Mouse (Mus musculus): ENCODE results near the gene Klhl26.

The Klhl26 gene

DNA sequence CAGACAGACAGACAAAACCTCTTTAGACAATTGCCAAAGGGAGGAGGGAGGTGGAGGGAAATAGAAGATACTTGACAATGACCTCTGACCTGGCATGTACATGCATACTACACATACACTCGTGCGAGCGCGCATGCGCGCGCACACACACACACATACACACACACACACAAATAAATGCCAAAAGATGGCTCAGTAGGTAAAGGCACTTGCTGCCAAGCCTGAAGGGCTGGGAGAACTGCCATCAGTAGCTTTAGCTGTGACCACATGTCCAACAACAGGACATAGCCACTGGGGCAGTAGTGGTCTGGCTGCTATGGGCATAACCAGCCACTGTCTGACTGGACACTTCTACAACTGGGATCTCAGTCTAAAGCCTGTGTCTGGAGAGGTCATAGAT lies 4.9 kb downstream of the Klhl26 start:
- DNase-seq (ENCODE audit: low spot score) = no peak

DNA sequence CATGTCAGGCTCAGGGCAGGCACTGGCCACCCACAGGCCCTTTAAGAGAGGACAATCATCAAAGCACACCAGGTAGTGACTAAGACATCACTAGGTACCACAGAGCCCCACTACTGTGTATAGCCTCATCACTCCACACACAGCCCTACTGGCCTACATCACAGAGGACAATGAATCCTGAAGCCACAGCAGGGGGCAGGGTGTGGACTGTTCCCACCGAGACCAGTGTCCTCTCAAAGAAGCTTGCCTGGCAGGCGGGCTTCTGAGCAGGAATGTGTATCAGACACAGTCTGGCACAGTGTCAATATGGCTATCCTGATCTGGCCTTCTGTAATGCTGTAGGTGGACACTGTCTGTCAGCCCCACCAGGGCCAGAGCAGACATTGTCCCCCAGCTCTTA lies 6.8 kb downstream of the Klhl26 start:
- no peak for DNase-seq (ENCODE audit: low spot score)

DNA sequence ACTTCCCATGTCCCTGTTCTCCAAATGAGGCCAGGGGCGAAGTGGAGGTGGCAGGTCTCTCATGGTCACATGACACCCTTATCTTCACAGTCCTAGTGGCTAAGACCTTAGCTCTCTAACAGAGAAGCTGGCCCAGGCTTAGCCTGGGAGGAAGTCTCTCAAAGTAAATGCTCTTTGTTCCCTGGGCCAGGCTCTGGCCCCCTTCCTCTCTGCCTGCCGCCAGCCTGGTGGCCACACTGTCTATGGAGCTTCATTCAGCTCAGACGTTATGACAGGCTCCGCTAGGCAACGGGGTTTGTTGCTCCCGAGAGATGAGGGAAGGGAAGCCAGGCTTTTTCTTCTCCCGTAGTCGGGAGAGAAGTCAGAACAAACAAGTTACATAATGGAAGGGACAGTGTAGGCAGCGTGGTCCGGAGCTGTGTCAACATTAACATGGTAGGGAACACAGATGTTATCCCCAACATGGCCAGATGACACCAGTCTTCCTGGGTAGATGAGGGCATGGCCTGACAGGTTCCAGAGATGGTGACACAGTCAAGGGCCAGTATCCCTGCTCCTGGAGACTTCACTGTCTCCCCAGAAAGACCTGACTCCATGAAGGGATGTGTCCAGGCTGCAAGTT lies 7.4 kb downstream of the Klhl26 start:
- no peak for DNase-seq (ENCODE audit: low spot score)

DNA sequence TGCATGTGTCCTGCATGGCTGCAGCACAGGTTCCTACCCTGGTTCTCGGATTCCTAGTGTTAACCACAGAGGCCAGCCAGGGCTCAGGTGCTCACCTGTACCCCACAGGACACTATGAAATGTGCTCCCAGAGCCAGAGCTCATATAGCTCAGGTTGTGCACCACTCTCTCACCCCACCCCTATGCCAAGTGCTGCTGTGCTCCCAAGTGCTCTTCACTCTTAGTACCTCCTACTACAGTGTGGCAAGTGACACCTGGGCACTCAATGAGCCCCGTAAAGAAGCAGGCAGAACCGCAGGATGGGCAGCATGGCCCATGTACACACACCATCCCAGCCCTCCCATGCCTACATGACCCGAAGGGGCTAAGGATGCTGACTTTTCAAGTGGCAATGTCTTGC lies 8.0 kb downstream of the Klhl26 start:
- no peak for DNase-seq (ENCODE audit: low spot score)

DNA sequence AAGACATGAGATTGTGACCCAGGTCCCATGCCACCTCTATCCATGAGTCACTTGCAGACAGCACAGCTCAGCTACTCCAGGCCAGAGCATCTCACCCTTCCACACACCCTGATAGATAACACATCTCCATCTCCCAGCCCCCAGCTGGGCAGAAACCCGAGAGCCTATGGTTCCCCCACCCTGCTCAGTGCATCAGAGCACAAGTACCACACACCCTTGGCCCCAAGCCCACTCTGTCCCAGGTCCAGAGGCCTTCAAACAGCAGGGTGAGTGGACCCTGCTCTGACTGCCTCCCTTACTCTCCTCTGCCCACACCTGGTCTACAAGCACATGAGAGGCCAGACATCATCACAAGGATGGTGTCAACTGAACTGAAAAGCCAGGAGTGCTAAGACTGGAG lies 8.9 kb downstream of the Klhl26 start:
- DNase-seq (ENCODE audit: low spot score) = no peak

DNA sequence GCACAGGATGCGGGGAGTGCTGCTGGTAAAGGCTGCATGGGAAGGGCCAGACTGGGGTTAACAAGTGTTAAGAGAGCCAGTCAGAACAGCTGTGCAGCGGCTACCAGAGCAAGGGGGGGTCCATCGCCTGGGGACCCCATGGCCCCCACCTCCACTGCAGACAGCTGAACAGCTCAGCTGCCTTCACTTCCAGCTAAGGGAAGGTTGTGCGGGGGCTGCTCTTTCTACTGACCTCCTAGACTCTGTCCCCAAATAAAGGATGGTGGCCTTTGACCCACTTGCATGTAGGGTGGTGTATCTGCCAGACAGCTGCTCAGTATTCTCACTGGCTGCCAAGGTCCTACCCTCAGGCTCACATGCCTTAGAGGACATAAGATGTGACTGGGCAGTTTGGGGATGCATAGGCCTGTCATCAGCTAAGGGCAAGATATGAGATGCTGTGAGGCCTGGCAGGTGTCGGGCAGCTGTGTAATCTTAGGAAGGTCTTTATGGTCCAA lies 9.5 kb downstream of the Klhl26 start:
- no peak for DNase-seq (ENCODE audit: low spot score)

DNA sequence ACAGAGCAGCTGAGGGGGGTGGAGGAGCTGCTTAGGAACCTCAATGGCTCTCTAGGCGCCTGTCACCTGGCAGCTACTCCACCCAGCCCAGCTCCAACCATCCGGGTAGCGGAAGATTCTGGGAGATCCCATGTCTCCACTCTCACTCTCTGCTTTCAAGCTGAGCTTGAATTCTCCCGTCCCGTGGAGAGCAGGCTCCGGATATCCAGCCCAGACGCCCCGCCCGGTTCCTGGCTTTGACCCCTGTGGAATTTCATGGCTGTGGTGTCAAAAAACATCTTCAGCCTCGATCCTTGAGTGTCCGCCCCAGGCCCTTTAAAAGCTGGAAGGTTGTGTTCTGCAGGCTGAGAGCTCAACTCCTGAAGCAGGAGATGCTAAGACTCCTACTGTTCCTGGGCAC lies 10.0 kb downstream of the Klhl26 start:
- DNase-seq (ENCODE audit: low spot score) = no peak

DNA sequence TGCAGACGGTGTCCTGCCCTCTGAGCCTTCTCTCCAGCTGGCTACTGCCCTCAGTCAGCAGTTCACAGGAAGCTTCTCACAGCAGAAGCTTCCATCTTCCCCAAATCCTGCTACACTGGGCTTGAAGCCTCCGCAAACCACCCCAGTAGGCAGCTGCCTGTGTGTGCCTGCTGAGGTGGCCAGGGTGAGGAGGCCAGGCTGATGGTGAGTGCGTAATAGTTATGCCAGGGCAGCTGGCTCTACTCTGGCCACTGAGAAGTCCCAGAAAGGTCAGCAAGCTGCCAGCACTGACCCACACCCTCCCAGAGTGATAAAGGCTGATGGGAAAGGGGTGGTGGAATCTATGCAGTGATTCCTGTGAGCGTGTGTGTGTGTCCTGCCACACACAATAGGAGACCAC lies 10.5 kb downstream of the Klhl26 start:
- DNase-seq (ENCODE audit: low spot score) = no peak

DNA sequence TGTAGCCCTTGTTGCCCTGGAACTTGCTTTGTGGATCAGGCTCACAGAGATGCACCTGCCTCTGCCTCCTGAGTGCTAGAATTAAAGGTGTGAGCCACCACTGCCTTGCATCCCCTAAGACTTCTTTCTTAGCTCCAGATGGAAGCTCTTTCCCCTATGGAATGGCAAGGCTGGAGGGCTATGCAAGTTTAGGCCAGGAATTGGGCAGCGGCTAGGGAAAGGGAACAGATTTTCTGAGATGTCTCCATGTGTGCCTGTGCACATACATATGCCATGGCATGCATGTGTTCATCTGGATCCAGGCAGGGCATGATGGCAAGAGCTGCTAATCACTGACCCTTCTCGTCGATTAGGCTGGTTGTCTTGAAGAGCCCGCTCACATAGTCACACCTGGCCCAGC lies 11.1 kb downstream of the Klhl26 start:
- DNase-seq (ENCODE audit: low spot score) = no peak

DNA sequence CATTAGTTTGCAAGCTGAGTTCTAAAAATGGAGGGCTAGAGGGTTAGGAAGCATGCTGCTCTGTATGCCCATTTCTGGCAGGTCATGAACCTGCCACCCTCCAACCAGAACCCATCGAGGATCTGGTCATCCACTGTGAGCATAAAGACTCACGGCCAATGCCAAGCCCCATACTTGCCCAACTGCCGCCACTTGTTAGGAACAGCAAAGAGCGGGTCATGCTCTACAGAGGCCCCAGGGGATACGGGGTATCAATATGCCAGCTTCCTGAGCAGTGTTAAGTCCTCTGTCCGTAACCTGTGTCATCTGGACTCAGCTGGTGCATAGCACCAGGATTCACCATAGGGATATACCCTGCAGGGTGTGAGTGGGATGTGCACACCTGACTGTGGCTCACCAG lies 12.6 kb downstream of the Klhl26 start:
- no peak for DNase-seq (ENCODE audit: low spot score)

DNA sequence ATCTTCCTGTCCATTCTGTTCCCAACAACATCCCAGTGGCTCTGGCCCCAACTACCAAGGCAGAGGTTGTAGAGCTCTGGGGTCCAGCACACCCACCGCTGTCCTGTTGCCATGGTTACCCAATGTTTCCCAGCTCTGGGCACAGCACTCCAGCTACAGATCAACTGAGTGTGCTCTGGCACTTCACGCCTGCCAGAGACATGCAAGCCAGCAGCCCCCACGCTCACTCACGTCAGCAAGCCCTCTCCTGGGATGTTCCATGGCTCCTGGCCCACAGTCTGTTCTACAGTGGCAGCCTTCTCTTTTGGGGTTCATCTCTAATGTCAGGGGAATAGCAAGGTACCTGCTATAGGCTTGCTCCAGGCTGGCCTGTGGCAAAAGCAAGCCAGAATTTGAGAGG lies 13.5 kb downstream of the Klhl26 start:
- DNase-seq (ENCODE audit: low spot score) = no peak

DNA sequence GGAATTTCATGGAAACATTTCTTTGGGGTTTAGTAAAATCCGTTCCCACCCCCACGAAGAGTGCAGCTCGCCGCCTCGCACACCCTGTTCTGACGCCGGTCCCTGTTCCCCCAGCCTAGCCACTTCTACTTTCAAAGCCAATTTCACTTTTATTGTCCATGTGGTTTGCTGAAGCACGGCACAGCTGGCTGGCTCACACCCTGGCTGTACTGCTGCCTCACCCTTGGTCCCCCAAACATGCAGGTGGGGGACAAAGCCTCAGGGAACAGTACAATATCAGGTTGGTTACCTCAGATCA lies 14.3 kb downstream of the Klhl26 start:
- DNase-seq (ENCODE audit: low spot score) = no peak

DNA sequence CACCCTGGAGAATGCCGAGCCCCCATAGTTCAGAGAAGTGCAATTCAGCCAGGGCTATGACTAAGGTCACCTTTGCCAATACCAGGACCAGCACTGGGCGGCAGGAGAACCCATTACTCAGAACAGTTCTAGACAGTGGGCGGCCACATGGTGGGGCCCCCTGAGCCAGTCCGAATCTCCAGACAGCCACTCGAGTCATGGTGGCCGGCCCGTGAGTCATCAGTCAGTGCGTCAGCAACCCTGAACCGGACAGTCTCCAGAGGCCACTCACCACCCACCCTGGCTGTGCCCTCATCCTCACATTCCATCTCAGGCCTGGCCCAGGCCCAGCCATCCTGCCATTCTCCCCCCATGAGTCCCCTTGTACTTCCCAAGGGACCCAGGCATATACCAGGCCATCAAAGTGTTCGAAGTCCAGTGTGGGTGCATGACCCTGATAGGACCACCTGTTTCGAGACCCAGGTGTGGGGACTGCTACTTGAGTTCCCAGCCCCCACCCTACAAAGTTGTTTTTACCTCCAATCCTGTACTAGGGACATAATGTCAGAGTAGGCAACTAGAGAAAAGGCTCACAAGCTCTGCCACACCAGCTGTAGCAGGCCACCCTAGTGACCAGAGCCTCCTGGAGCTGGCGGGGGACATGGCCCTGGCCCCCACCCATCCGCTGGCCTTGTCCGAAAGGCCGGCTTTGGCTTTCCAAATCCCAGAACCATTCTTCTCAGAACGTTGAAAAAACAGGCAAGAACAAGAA lies 14.8 kb downstream of the Klhl26 start:
- DNase-seq (ENCODE audit: low spot score) = no peak

DNA sequence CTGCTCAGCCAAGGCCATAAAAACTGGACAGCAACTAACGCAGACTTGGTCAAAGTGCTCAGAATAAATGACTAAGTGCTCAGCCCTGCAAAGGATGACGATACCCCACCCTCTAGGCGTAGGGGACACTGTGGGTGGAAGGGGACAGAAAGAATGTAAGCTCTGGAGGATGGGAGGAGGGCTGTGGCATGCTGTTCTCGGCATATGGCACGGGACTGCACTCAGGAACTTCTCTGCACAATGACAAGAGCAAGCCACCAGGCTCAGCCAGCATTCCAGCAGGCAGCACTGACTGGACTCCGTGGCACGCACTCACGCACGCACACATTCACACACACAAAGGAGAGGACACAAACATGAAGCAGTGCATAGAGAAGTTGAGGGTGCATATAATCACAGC lies 16.2 kb downstream of the Klhl26 start:
- no peak for DNase-seq (ENCODE audit: low spot score)

DNA sequence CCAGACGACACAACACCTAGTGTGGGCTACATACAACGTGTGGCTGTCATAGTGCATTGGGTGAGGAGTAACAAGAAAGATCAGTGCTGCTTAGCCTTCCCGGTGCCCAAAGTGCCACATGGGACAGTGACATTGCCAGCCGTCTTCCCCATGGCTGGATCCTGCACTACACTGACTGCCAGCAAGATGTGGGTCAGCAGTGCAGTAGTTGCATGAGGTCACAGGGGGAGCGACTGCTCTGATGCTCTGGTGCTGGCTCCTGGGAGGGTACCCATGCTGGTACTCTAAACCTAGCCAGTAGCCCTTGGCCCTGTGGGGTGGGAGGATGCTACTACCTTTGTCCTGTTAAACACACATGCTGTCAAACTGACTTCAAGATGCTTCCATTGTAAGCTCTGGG lies 16.6 kb downstream of the Klhl26 start:
- DNase-seq (ENCODE audit: low spot score) = no peak

DNA sequence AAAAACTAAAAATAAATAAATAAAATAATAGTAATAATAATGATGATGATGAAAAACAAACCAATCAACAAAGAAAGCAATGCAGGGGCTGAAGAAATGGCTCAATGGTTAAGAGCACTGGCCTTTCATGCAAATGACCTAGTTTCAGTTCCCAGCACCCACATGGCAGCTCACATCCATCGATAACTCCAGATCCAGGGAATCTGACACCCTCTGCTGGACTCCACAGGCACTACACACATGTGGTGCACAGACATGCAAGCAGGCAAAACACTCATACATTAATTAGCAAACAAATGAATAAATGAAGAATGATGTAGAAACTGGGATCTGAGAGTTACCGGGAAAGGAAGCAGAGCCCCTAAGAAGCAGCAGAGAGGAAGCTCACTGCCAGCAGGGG lies 17.1 kb downstream of the Klhl26 start:
- DNase-seq (ENCODE audit: low spot score) = no peak

DNA sequence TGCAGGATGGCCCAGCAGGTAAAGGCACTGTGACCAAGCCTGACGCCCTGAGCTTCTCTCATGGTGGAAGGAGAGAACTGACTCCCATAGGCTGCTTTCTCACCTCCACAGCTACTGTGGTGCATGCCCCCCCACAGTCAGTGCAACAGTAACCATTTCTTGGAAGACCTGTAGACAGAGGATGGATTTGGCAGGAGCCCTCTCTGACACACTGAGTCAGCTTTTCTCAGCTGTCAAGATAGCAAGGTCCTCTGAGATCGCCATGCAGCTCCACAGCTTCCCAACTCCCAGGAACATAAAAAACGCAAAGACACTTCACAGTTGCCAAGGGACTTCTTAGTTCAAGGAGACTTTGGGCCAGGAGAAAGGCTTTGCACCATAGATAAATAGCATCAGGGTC lies 18.3 kb downstream of the Klhl26 start:
- no peak for DNase-seq (ENCODE audit: low spot score)

DNA sequence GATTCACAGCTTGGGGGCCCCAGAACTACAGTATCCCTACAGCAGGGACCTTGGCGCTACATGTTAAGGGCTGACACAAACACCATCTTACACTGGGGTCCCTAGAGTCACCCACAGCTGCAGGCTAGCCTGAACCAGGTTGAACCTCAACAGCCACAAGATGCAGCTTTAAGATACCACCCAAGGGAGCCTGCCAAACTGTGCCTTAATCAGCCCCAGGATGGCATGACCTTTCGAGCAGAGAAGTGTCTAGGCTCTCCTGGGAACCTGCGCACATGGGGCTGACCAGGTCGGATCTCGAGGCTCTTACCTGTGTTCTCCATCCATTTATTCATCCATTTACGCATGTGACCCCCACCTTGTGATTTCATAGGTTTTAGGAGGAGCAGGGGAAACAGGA lies 18.9 kb downstream of the Klhl26 start:
- DNase-seq (ENCODE audit: low spot score) = no peak

DNA sequence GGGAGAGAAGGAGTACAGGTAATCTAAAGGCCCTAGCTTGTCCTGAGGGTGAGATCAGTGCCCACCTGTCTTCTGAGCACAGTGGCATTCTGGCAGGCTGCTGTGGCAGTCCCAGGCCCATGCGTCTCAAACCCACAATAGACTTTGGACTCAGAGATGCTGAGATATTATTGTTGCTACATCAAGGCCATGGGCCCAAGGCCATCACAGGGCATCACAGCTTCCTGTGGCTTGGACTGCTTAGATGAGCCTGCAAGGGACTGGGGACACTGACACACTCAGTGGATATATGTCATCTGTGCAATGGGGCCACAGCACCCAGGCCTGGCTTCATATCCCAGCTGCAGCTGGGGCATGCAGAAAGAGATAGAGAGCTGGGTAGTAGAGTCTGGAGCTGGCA lies 19.8 kb downstream of the Klhl26 start:
- peak; percentile 48 for DNase-seq (ENCODE audit: low spot score)

DNA sequence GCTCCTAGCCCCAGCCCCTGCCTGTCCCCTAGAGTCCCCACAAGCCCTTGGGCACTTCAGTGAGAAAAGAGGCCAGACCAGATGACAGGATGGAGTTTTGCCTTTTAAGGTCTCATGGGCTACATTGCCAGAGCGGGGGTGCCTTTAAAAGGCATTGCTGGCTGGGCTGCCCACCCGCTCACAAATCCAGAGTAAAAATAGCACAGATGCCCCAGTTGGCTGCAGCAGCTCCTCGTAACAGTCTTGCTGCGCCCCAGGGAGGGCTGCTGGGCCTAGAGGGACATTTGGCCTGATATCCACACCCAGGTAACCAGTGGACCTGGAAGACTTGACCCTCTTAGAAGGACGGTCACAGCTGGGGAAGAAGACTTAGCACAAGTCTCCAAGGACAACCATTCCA lies 22.9 kb downstream of the Klhl26 start:
- no peak for DNase-seq (ENCODE audit: low spot score)

DNA sequence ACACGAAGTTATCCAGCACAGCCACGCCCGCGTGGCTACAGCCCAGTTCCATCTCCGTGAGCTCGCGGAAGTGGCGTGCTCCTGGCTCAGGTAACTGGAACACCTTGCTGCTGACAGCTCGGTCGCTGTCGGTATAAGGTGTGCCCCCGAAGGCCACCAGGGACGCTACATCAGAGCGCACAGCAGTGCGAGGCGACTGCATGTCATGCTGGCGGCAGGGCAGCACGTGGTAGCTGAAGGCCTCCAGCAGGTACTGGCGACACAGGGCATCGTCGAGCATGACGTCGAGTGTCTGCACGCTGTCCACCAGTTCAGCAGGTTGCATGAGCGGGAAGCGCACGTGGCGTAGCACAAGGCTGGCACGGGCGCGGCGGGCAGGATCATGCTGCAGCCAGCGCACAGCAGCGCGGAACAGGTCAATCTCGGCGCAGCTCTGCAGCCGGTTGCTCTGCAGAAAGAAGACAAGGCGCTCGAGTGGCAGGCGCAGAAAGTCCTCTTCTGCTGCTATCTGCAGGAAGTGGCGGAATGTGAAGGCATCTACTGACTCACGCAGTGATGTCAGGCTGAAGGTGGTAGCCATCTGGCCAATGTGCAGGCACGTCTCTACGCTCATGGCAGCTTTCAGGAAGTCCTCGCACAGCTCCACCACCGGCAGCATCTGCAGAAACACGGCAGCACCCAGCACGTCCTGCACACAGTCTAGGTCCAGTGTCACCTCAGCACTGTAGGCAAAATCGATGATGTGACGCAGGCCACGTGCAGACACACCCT lies 24.4 kb downstream of the Klhl26 start:
- DNase-seq (ENCODE audit: low spot score) = no peak

DNA sequence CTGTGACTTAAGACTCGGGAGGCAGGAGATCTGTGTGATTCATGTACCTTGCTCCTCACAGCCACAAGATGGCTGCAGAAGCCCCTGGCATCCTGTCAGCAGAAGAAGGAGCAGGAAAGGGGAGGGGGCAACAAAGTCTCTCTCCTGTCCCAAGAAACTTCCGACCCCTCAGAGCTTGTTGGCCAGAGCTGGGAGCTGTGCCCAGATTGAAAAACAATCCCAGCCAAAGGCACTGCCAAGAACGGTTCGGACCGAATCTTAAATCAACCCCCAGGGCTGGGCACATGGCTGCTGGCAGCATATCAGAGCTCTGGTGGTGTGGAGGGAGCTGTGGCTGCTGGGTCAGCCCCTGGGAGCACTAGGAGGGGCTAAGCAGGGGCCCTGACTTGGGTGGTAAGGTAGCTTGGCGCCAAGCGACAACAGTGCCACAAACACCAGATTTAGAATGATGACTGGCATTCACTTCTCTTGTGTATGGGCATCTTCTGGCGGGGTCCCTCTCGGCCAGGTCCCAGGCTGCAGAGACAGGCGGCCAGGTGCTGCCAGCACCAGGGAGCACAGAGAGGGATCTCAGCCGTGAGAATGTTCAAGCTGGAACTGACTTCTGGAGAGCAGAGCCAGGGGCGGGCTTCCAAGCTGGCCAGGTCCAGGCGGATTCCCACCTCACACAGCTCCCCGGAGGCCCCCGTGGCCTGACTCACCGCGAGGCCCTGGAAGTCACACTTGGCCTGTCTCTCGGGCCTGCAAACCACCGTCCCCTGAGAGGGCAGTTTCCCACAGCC lies 28.9 kb downstream of the Klhl26 start:
- DNase-seq (ENCODE audit: low spot score) = no peak

DNA sequence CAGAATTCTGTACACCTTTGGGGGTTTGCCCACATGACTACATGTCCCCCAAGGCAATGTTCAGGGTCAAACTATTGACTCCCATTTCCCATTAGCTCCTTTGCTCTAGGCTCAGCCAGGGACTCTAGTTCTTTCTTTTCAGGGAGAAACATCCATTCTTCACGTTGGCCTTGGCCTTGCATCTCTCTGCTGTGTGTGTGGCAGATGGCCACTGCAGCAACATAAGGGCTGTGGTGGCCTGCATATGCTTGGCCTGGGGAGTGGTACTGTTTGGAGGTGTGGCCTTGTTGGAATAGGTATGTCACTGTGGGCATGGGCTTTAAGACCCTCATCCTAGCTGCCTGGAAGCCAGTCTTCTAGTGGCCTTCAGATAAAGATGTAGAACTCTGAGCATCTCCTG lies 30.8 kb downstream of the Klhl26 start:
- no peak for DNase-seq (ENCODE audit: low spot score)
